Mouse (Mus musculus): ENCODE data around the gene Cpne5. TPM values are rescaled to one million over a fixed set of nuclear protein-coding genes. Genes with fewer than 3 reads are reported as not detected.

Gene Cpne5
- polyA plus RNA-seq, 1 experiment from 2014 or later, result 55.8 TPM

DNA sequence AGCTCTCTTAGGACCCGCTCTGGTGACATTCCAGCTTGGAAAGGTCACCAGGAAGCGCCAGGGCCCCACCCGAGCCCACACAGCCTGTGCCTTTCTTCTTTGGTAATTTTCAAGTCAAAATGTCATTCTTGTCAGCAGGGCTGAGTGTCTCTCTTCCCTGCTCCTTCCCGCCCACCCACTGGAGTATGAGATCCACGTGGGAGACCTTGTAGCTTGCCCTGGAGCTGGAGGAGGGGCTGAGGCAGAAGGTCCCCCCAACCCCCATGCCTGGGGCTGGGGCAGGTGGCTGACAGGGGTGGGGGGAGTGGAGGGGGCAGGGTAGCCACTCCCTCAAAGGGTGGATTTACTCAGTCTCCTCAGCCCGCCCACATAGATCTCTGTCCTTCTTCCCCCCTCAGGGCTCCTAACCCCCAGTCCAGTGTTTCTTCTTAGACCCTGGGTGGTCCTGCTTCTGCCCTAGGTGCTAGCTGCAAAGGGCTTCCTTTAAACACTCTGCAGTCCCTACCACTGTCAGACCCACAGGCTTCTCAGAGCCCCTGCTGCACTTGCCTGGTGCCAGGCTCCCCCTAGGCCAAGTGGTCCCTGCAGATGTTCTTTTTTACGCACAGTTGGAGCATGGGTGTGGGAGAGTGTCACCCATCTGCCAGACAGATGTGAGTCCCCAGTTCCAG is 52.5 kb downstream of the Cpne5 start:
- no peak overlapping the region for H3K9ac ChIP-seq (ENCODE audit: low read depth, low read length)
- H3K36me3 ChIP-seq (ENCODE audit: control insufficient read depth, insufficient read depth, low read length), result no peaks in the 10 kb centered on the region
- 35% methylated on average over 7 of the region's 7 CpGs for WGBS

GRCm38 (mm10) chr17:29183162-29183561 is 54.8 kb downstream of the Cpne5 start:
- no peak for ATAC-seq

More for the DNA sequence above, 52.5 kb downstream of the Cpne5 start:
- Histone ChIP-seq H3K4me2 (ENCODE audit: low read length) (no peak overlapping the region), H3K4me1 (ENCODE audit: control insufficient read depth, insufficient read depth, low read length) (peaks cover 10% of the 10 kb centered on the region), H3K27ac (ENCODE audit: low read length) (no peak overlapping the region), H3K27me3 (ENCODE audit: control insufficient read depth, insufficient read depth, low read depth, low read length) (no peaks in the 10 kb centered on the region), H3K4me3 (ENCODE audit: low read depth, low read length) (no peak overlapping the region), H3K9me3 (replicated peaks; ENCODE audit: control insufficient read depth, low read length, poor library complexity, severe bottlenecking) (no peaks in the 10 kb centered on the region)
- ATAC-seq, result no peak

GRCm38 (mm10) chr17:29181751-29182150 is 56.2 kb downstream of the Cpne5 start:
- Histone ChIP-seq H3K4me2 (ENCODE audit: low read length) (no peak overlapping the region), H3K4me1 (ENCODE audit: control insufficient read depth, insufficient read depth, low read length) (peaks cover 6% of the 10 kb centered on the region), H3K36me3 (ENCODE audit: control insufficient read depth, insufficient read depth, low read length) (no peaks in the 10 kb centered on the region), H3K27ac (ENCODE audit: low read length) (no peak overlapping the region), H3K4me3 (ENCODE audit: low read depth, low read length) (no peak overlapping the region), H3K9me3 (replicated peaks; ENCODE audit: control insufficient read depth, low read length, poor library complexity, severe bottlenecking) (no peaks in the 10 kb centered on the region), H3K9ac (ENCODE audit: low read depth, low read length) (0 out of 2 replicates have a peak overlapping the region, but pooled peaks have one; percentile 30), H3K27me3 (ENCODE audit: control insufficient read depth, insufficient read depth, low read depth, low read length) (no peaks in the 10 kb centered on the region)
- 92% methylated on average over 5 of the region's 5 CpGs for WGBS
- no peak for ATAC-seq

More at GRCm38 (mm10) chr17:29183162-29183561, 54.8 kb downstream of the Cpne5 start:
- no peaks in the 10 kb centered on the region for H3K36me3 ChIP-seq (ENCODE audit: control insufficient read depth, insufficient read depth, low read length)
- 56% methylated on average over 11 of the region's 11 CpGs for WGBS
- no peak overlapping the region for H3K4me3 ChIP-seq (ENCODE audit: low read depth, low read length)
- no peaks in the 10 kb centered on the region for H3K27me3 ChIP-seq (ENCODE audit: control insufficient read depth, insufficient read depth, low read depth, low read length)
- no peak overlapping the region for H3K4me2 ChIP-seq (ENCODE audit: low read length)
- no peaks in the 10 kb centered on the region for H3K9me3 ChIP-seq (replicated peaks; ENCODE audit: control insufficient read depth, low read length, poor library complexity, severe bottlenecking)
- H3K9ac ChIP-seq (ENCODE audit: low read depth, low read length), result no peak overlapping the region
- H3K27ac ChIP-seq (ENCODE audit: low read length), result no peak overlapping the region
- peaks cover 6% of the 10 kb centered on the region for H3K4me1 ChIP-seq (ENCODE audit: control insufficient read depth, insufficient read depth, low read length)

GRCm38 (mm10) chr17:29180406-29181127 is 57.4 kb downstream of the Cpne5 start:
- no peak for ATAC-seq
- no peak overlapping the region for H3K9ac ChIP-seq (ENCODE audit: low read depth, low read length)
- 84% methylated on average over 4 of the region's 4 CpGs for WGBS

GRCm38 (mm10) chr17:29179917-29180316 is 58.0 kb downstream of the Cpne5 start:
- Histone ChIP-seq H3K9me3 (replicated peaks; ENCODE audit: control insufficient read depth, low read length, poor library complexity, severe bottlenecking) (no peaks in the 10 kb centered on the region), H3K4me2 (ENCODE audit: low read length) (no peak overlapping the region), H3K27me3 (ENCODE audit: control insufficient read depth, insufficient read depth, low read depth, low read length) (no peaks in the 10 kb centered on the region), H3K4me3 (ENCODE audit: low read depth, low read length) (no peak overlapping the region), H3K9ac (ENCODE audit: low read depth, low read length) (no peak overlapping the region), H3K36me3 (ENCODE audit: control insufficient read depth, insufficient read depth, low read length) (no peaks in the 10 kb centered on the region), H3K27ac (ENCODE audit: low read length) (no peak overlapping the region), H3K4me1 (ENCODE audit: control insufficient read depth, insufficient read depth, low read length) (peaks cover 17% of the 10 kb centered on the region)
- no peak for ATAC-seq
- 84% methylated on average over 6 of the region's 6 CpGs for WGBS

More at GRCm38 (mm10) chr17:29180406-29181127, 57.4 kb downstream of the Cpne5 start:
- H3K4me1 ChIP-seq (ENCODE audit: control insufficient read depth, insufficient read depth, low read length), result peaks cover 16% of the 10 kb centered on the region
- no peaks in the 10 kb centered on the region for H3K27me3 ChIP-seq (ENCODE audit: control insufficient read depth, insufficient read depth, low read depth, low read length)
- H3K4me2 ChIP-seq (ENCODE audit: low read length), result no peak overlapping the region
- H3K27ac ChIP-seq (ENCODE audit: low read length), result no peak overlapping the region
- H3K9me3 ChIP-seq (replicated peaks; ENCODE audit: control insufficient read depth, low read length, poor library complexity, severe bottlenecking), result no peaks in the 10 kb centered on the region
- H3K4me3 ChIP-seq (ENCODE audit: low read depth, low read length), result no peak overlapping the region
- H3K36me3 ChIP-seq (ENCODE audit: control insufficient read depth, insufficient read depth, low read length), result no peaks in the 10 kb centered on the region

DNA sequence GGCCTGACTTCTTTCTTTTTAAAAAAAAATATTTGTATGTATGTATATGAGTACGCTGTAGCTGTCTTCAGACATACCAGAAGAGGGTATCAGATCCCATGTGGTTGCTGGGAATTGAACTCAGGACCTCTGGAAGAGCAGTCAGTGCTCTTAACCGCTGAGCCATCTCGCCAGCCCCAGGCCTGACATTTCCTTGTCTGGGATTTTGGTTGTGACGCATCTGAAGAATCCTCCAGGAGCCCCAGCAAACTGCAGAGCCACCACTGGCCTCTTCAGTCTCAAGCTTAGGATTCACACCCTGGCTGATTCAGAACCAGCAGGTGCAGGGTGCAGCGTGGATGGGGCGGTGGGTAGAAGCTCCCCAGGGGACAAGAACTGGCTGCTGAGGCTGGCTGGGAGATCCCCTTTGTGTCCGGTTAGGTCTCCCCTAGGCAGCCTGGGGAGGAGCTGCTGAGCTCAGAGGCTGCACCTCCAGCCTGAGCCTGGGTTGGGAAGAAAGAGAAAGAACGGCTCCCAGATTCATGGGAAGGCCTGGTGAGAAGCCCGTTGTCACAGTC is 59.4 kb downstream of the Cpne5 start:
- H3K9me3 ChIP-seq (replicated peaks; ENCODE audit: control insufficient read depth, low read length, poor library complexity, severe bottlenecking), result no peaks in the 10 kb centered on the region
- peaks cover 17% of the 10 kb centered on the region for H3K4me1 ChIP-seq (ENCODE audit: control insufficient read depth, insufficient read depth, low read length)
- H3K9ac ChIP-seq (ENCODE audit: low read depth, low read length), result no peak overlapping the region
- no peak for ATAC-seq
- no peak overlapping the region for H3K4me3 ChIP-seq (ENCODE audit: low read depth, low read length)
- no peak overlapping the region for H3K27ac ChIP-seq (ENCODE audit: low read length)
- no peak overlapping the region for H3K4me2 ChIP-seq (ENCODE audit: low read length)
- WGBS, result 59% methylated on average over 9 of the region's 9 CpGs
- no peaks in the 10 kb centered on the region for H3K36me3 ChIP-seq (ENCODE audit: control insufficient read depth, insufficient read depth, low read length)
- no peaks in the 10 kb centered on the region for H3K27me3 ChIP-seq (ENCODE audit: control insufficient read depth, insufficient read depth, low read depth, low read length)

DNA sequence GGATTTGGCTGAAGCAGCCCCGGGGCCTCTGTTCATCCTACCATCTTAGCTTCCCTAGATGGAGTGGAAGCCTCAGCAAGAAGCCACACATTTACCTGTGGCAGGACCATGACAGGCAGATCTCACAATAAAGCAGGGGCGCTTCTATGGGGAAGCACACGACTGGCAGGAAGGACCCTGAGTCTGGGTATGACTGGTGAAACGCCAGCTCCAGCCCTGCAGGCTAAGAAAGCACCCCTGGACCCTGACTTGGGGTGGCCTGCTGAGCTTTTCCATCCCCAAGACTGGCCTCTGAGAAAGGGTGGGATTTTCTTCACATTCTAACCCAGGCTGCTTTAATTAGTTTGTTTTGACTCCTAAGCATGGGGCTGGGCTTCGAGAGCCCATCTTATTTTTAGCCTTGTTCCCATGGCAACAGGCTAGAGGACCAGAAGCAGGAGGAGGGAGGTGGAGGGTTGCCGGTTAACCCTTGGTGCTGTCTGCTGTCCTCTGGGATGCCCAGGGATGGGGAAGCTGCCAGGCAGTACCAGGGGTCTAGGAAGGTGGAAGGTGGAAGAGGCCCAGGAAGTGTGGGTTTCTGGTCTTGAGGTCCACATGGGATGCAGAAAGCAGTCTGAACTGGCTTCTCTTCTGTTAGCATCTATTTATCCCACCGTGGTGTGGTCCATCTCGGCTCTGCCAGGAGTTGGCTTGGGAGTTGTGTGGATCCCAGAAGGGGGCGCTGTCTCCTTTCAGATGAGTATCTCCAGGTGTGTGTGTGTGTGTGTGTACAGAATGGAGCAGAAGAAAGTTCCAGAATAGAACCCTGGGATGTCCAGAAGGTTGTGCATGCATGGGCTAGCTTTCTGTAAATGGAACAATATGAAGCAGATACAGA is 61.3 kb downstream of the Cpne5 start:
- H3K4me1 ChIP-seq (ENCODE audit: control insufficient read depth, insufficient read depth, low read length), result peaks cover 17% of the 10 kb centered on the region
- ATAC-seq, result peak; percentile 88
- 13% methylated on average over 9 of the region's 9 CpGs for WGBS
- H3K36me3 ChIP-seq (ENCODE audit: control insufficient read depth, insufficient read depth, low read length), result no peaks in the 10 kb centered on the region
- H3K4me3 ChIP-seq (ENCODE audit: low read depth, low read length), result no peak overlapping the region
- H3K9me3 ChIP-seq (replicated peaks; ENCODE audit: control insufficient read depth, low read length, poor library complexity, severe bottlenecking), result no peaks in the 10 kb centered on the region
- no peaks in the 10 kb centered on the region for H3K27me3 ChIP-seq (ENCODE audit: control insufficient read depth, insufficient read depth, low read depth, low read length)
- H3K27ac ChIP-seq (ENCODE audit: low read length), result peak overlapping the region; percentile 65
- peak overlapping the region; percentile 26 for H3K4me2 ChIP-seq (ENCODE audit: low read length)
- H3K9ac ChIP-seq (ENCODE audit: low read depth, low read length), result no peak overlapping the region; the same call in 1 of the 2 replicates

- 0 out of 2 replicates have a peak overlapping the region, but pooled peaks have one; percentile 6 for H3K9ac ChIP-seq (ENCODE audit: low read depth, low read length)
- ATAC-seq, result no peak
- WGBS, result 58% methylated on average over 3 of the region's 3 CpGs
- no peaks in the 10 kb centered on the region for H3K27me3 ChIP-seq (ENCODE audit: control insufficient read depth, insufficient read depth, low read depth, low read length)
- peaks cover 17% of the 10 kb centered on the region for H3K4me1 ChIP-seq (ENCODE audit: control insufficient read depth, insufficient read depth, low read length)
- no peak overlapping the region for H3K4me2 ChIP-seq (ENCODE audit: low read length)
- H3K27ac ChIP-seq (ENCODE audit: low read length), result peak overlapping the region; percentile 65
- H3K4me3 ChIP-seq (ENCODE audit: low read depth, low read length), result no peak overlapping the region
- no peaks in the 10 kb centered on the region for H3K36me3 ChIP-seq (ENCODE audit: control insufficient read depth, insufficient read depth, low read length)
- no peaks in the 10 kb centered on the region for H3K9me3 ChIP-seq (replicated peaks; ENCODE audit: control insufficient read depth, low read length, poor library complexity, severe bottlenecking)
Measured at GRCm38 (mm10) chr17:29175693-29176092, 62.3 kb downstream of the Cpne5 start.

All from midbrain, embryonic 16.5 days (tissue).